Mouse (Mus musculus) heart, postnatal 0 days (tissue): ENCODE results near the gene Tgfb1.

Experiments
- CTCF ChIP-seq: IDR thresholded peaks from 2 replicates; pipeline ENCODE4 v1.5.1; 2016; ENCODE audit warnings: antibody characterized with exemption, control low read depth, low read depth
- EP300 ChIP-seq: IDR thresholded peaks from 2 replicates; pipeline ENCODE4 v1.6.1; 2016; ENCODE audit warnings: antibody characterized with exemption, low read depth

- TF ChIP-seq CTCF (no peak), EP300 (no peak)
Measured at GRCm38 (mm10) chr7:25709961-25710360, 23.2 kb downstream of the Tgfb1 start.
